Mouse (Mus musculus) urinary bladder, adult 18-20 months (tissue): ENCODE results near the gene Gm21409.
"Not testable (repeated sequence)": the region's sequence is repeated elsewhere in the genome, so short reads cannot be mapped to it uniquely, and the experiment has no call there.

Experiments used
- DNase-seq, 2 experiments: peaks; one replicate each; pipeline ENCODE4 v3.0.0; 2022; ENCODE audit warnings: low spot score in 2 of 2, mixed read lengths in 2 of 2

Gene Gm21409

DNA sequence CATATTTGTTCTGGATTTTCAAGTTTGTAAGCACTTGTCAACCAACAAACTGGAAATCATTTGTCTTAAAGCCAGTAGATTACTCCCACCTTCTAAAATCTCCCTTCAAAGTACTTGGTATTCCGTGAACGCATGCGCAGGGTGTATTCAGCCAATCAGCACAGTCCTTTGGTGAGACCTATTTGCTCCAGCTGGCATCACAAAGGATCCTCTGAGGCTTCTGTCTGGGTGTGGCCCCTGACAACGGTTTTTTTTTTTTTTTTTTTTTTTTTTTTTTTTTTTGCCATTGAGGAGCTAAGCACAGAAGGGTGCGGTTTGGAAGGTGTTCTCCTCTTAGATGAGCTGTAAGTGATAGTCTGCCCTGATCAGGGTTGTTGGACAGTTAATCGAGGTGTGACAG lies at the start of gene Gm21409:
Gene Gm21409 (plus strand): TSS at position 301 of the 400 bp plus-strand sequence.
- DNase-seq: not testable (repeated sequence)
